Mouse (Mus musculus) CD4-positive, CD25-positive, alpha-beta regulatory T cell (primary cell): Measurements from ENCODE around the gene Itfg1. TPM values are rescaled to one million over a fixed set of nuclear protein-coding genes. Genes with fewer than 3 reads are reported as not detected.

Experiments
- polyA plus RNA-seq: library from polyadenylated mRNA; unstranded; fragments of 100-300 nt; shearing (Covaris generic); gene quantifications from one replicate; pipeline ENCODE4 v1.2.1, GENCODE M21; 2017

The Itfg1 gene
- polyA plus RNA-seq = 59.6 TPM

GRCm38 (mm10) chr8:85840657-85841488 lies at the start of gene Itfg1, which contains the start of gene Phkb:
Itfg1 (minus strand) TSS chr8:85840921.
Phkb (plus strand) TSS chr8:85840959.

GRCm38 (mm10) chr8:85700751-85701351 lies 139.9 kb downstream of the Itfg1 start, which contains the start of gene Neto2:
Neto2 (minus strand) TSS chr8:85700924.

Other genes with a start within 250 kb of the Itfg1 start
- 1.5 TPM for gene Neto2, start 140.0 kb downstream of the Itfg1 start, polyA plus RNA-seq
- gene Phkb, start within 50 bp of the Itfg1 start, polyA plus RNA-seq = 28.9 TPM